Mouse (Mus musculus): ENCODE measurements around the gene Vegfb.

Vegfb gene

DNA sequence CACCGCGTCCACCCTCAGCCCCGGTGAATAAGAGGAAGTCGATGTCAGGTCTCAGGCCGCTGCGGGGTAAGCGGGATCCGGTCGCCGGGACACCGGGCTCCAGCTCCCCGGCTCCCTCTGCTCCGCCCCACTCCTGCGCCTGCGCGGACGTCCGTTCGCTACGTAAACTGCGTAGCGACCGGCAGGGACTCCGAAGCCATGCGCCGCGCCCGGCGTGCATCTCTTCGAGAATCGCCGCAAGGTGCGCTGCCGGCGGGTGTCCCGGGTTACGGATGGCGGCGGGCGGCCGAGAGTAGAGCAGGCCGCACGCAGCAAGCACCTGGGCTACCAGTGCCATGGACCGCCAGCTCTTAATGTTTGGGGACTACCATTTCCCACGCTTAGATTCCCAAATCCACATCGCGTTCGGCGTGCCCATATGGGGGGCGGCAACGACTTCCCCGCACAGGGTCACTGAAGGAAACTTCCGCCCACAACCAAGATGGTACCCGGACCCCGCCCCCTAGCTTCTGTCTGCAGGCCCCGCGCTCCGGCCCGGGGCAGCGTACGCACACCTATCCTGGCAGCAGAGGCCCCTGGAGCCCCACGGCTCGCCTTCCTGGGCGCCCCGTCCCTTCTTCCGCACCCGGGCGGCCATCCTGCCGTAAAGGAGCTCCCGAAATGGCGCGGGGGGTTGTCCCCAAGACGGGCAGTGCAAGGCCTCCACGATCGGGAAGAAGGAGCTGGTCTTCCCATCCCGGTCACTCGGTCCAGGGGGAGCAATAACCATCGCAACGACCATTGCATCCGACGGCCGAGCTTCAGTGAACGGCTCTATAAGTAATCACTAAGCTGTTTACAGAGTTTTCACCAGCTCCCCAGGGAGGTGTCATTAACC is 45.8 kb downstream of the Vegfb start, which contains the start of gene Bad:
Bad (plus strand) TSS at position 490 of the 877 bp plus-strand sequence.
- peak; percentile 88 for DNase-seq (ENCODE audit: low read depth)

DNA sequence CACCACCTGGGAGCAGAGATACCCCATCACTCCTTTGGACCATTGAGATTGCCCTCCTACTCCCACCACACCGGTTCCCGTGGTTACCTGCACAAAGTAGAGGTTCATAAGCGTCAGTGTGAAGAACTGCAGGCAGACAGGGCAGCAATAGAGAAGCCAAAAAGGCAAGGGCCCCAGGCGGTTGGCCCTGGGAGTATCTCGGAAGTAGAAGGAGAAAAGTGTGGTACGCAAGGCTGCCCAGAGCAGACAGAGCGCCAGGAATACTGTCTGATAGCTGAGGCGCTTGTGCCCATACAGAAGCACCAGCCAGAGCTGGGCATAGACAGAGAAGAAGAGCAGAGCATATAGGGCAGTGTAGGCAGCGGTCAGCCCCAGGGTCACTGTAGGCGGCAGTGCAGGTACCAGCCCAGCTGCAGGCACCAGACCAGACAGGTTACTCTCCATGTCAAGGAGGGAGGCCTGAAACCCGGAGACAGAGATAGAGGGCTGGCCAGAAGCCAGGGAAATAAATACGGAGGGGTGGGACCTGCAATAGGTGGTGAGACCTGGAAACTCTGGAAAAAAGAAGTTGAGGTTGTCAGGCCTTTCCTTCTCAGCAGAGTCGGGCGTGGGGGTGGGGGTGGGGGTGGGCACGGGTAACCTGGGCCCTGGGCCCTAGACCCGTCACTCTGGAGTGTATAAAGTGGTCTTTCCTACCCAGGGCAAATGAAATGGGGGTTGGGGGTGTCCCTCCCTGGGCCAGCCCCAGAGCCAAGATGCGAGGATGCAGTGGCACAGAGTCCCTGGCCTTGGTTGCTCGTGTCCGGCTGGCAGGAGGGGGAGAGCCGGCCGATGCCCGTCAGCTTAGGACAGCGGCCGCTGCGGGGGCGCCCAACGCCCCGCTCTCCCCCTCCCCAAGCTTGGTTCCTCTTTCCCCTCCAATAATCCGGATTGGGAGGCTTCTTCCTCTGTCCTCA is 46.8 kb downstream of the Vegfb start:
- no peak for DNase-seq (ENCODE audit: low read depth)

DNA sequence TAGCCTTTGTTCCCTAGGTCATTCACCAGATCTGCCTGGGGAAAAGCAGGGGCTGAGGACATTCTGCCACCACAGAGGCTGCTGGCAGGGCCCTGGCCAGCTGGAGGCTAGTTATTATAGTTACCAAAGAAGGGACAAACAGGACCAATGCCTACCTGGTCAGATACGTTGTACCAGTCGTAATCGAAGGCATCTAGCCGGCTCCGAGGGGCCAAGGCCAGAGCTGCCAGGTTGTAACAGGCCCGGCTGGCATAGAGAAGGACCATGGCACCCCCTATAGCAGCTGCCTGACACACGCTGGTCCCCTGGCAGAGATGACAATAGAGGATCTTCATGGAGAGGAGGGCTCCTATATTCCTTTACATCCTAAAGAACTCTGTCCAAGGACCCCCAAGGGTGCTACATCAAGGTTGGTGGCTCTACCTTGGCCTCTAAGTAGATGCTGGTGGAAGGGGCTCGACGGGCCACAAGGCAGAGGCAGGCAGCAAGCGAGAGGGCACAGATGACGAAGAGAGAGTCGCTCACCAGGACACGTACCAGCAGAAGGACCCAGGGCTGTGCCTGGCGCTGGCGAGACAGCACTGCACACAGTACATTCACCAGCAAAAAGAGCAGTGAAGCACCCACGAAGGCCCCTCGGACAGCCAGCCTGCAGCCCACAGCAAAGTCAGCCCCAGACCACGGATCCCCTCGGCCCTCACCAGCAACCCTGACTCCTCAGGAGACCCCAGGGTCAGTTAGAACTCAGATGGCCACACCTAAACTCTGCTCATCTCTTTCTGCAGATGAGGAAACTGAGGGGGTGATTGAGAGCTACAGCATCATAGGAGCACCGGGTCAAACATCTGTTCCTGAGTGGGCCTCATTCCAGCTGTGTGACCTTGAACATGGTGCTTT is 48.1 kb downstream of the Vegfb start:
- no peak for DNase-seq (ENCODE audit: low read depth)

DNA sequence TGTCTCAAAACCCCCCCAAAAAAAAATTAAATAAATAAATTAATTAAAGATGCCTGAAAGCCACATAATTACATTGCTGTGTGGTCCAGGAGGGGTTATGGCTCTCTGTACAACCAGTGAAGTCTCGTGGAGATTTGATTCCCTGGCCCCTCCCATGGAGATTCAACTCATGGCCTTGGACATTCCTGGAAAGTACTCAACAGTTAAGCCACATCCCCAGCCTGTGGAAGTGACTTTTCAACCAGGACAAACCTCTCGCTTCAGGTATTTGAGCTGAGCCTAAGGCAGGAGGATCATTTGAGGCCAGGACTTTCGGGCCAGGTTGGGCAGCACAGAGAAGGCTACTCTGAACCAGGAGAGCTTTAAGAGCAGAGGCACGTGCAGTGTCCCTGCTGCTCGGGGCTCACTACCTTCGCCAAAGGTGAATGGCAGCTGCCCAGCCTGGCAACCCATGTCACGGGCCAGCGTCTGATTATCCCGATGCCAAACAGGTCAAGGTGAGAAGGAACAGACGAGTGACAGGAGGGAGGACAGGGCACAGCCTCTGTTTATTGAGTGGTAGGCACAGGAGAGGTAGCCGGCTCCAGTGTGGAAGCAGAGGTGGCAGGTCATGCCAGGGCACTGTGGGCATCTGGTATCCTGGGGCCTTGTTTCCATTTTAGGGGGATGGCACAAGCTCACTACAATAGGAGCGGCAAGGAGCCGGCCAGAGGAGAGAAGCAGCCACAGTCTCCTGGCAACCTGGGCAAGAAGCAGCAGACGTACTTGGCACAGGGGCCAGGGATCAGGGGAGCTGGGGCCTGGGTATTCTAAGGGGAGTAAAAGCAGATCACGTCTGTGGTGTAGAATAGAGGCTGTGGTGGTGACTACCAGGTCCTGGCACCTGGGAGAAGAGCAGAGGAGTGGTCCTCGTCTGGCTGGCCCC is 49.6 kb downstream of the Vegfb start:
- no peak for DNase-seq (ENCODE audit: low read depth)

DNA sequence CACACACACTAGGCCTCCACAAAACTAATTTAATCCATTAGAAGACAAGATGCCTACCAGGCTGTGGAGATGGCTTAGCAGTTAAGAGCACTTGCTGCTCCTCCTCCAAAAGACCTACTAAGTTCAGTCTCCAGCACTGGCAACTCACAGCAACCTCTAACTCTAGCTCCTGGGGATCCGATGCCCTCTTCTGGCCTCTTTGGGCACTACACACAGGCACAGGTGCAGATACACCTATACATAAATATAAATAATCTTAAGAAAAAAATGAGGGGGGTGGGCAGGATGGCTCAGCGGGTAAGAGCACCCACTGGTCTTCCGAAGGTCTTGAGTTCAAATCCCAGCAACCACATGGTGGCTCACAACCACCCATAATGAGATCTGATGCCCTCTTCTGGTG is 51.2 kb downstream of the Vegfb start:
- DNase-seq (ENCODE audit: low read depth): no peak

DNA sequence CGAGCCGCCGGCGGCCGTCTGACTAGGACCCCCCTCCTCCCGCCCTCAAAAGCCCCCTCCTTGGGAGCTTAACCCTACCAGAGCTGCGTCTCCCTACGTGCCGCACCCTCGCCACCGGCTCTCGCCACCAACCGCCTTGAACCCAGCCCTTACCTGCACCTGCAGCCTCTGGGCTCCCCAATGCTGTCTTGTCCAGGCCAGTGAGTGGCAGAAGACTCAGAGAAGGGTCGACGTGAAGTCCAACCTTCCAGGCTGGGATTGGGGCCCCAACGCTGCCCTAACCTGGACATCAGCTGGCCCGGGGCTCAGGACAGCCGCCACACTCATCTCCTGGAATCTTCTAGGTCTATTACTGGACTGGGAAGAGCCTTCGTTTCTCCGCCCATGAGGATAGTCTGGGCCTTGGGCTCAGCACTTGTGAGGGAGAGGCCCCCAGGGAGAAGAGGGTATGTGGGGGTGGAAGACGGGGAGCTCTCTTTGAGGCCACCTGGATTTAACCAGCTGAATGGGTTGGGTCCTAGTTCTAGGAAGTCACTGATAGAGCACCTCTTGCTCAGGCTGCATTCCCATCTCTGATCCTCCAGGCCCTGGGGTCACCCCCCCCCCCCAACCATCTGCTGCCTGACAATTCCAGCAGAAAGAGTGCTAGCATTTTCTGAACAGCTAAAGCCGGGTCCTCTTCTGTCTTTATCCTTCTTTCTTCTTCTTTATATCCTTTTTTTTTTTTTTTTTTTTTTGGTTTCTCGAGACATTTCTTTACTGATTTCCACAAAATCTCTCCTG is 53.1 kb downstream of the Vegfb start, which contains the start of gene Kcnk4:
Kcnk4 (minus strand) TSS at position 321 of the 783 bp plus-strand sequence.
- no peak for DNase-seq (ENCODE audit: low read depth)

DNA sequence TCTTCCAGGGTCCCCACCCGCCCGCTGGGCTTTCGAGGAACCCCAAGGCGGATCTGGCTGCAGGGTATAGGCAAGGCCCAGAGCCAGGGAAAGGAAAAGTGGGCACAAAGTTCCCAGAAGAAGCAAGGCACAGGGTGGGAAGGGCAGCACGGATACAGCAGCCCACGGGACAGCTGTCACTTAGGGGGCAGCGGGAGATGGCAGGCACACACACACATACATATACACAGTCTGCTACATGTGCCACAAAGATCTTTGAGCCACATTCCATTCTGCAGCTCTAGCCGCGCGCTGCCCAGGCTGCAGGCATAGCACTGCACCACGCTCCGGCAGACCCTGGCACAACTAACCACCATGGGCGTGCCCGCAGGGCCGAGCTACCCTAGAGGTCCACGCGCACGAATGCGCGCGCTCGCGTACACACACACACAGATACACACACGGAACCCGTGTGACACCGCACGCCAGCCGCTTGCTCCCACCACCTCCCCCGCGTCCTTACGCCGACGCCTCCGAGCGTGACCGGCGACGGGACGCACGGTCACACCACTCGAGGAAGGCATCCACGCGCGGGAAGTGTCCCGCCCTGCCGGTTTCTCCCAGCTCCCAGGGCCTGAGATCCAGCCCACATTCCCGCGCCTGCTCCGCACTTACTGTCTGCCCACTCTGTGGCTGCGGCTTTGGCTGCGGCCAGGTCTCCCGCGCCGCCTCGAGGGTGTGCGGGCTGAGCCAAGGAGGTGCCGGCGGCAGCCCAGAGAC is 53.8 kb downstream of the Vegfb start:
- DNase-seq (ENCODE audit: low read depth): no peak

DNA sequence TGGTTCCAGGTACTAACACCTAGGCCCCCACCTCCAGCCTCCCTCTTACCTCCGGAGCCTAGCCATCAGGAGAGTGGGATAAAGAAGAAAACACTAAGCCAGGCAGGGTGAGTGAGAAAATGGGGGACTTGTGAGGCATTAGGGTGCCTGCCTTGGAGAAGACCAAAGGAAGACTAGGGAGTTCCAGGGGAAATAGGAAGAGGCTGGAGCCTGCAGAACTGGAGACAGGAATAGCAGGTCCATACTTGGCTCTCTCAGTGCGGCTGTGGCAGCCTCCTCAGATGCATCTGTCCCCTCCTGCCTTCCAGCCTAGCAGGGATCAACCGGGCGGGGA is 54.4 kb downstream of the Vegfb start:
- no peak for DNase-seq (ENCODE audit: low read depth)

Measured in c-Kit-positive CD71-negative TER-119-negative erythroid progenitor cells, embryonic 14.5 days (primary cell).